In the genomic region with DNA sequence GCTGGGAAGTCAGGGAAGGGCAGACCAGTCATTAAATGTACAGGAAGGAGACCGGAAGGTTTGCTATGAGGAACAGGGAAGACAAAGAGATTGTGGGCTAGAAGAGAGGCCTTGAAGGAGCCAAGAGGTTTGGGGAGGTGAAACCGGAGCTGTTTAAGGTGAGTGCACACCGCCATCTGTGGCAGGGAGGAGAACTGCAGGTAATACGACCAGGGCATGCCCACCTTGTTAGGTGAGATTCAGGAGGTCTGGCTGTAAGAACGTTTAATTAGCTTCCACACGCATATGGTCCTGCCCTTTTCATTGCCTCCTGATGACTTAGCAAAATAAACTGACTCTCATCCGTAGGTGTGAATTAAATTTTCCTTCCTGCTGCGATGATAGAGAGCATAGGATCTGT, we compare ENCODE assay signal across 9 mouse cellular contexts.
A peak's percentile ranks its signal among the peaks of the same experiment; 100 is the strongest.
DNase-seq lines count a peak whose midpoint lies in the region; ATAC-seq and TF ChIP-seq lines count a peak whose summit lies in the region.
"Had no signal": no experiment of that assay in that cellular context is flagged by ENCODE, and none has a peak within 500 bp of the region (broad histone marks: within the 10 kb centered on the region; RNA-seq: fewer than 3 reads in every experiment).

No protein-coding gene starts in this region.

- H3K36me3 ChIP-seq in forebrain, embryonic 11.5 days (ENCODE audit: control insufficient read depth, insufficient read depth, low read length), result no peaks in the 10 kb centered on the region
- H3K36me3 ChIP-seq in forebrain, embryonic 16.5 days (ENCODE audit: control insufficient read depth, insufficient read depth), result no peaks in the 10 kb centered on the region

- H3K4me1 ChIP-seq in forebrain, embryonic 11.5 days (replicated peaks; ENCODE audit: control insufficient read depth, insufficient read depth, low read length), result no peaks in the 10 kb centered on the region
- no peaks in the 10 kb centered on the region for H3K4me1 ChIP-seq in forebrain, embryonic 16.5 days (replicated peaks; ENCODE audit: control insufficient read depth, insufficient read depth, low read length)
- H3K4me1 ChIP-seq in cortical plate, adult 2 months (ENCODE audit: control insufficient read depth, insufficient read depth, low read length), result no peaks in the 10 kb centered on the region; the same call in 1 of the 2 replicates

- peak; percentile 62 for DNase-seq in forebrain, embryonic 11.5 days (ENCODE audit: low spot score)
- peak; percentile 14 to 25 for DNase-seq in lung, adult 18-20 months
- no peak for DNase-seq in lung, postnatal 10 days
- peak; percentile 40 for DNase-seq in mesoderm, embryonic 11.5 days (ENCODE audit: low read depth, low spot score)
- no peak for DNase-seq in layer of hippocampus, adult 9-10 months (ENCODE audit: low spot score)
- DNase-seq in frontal cortex, postnatal 36 days (ENCODE audit: low spot score in 2 of 2), result no peak
- DNase-seq: layer of hippocampus, adult 9-11 months had no signal

- H3K9ac ChIP-seq in forebrain, embryonic 11.5 days (ENCODE audit: low read length), result no peak overlapping the region
- no peak overlapping the region for H3K9ac ChIP-seq in forebrain, embryonic 16.5 days (replicated peaks; ENCODE audit: low read depth, low read length)

- no peaks in the 10 kb centered on the region for H3K27me3 ChIP-seq in forebrain, embryonic 11.5 days (ENCODE audit: control insufficient read depth, insufficient read depth, low read length)
- H3K27me3 ChIP-seq in forebrain, embryonic 16.5 days (replicated peaks; ENCODE audit: control insufficient read depth, insufficient read depth, low read length), result no peaks in the 10 kb centered on the region

- TF ChIP-seq CTCF in cortical plate, adult 2 months (IDR thresholded peaks at IDR 0.05; ENCODE audit: extremely low read depth, insufficient read depth, low read length), result peak; percentile 49

- no peak overlapping the region for H3K4me2 ChIP-seq in forebrain, embryonic 11.5 days (ENCODE audit: low read depth, low read length, severe bottlenecking)
- no peak overlapping the region for H3K4me2 ChIP-seq in forebrain, embryonic 16.5 days (ENCODE audit: low read length)

- no peaks in the 10 kb centered on the region for H3K9me3 ChIP-seq in forebrain, embryonic 11.5 days (ENCODE audit: control insufficient read depth, low read length)
- H3K9me3 ChIP-seq in forebrain, embryonic 16.5 days (ENCODE audit: control insufficient read depth, low read length), result no peaks in the 10 kb centered on the region

- ATAC-seq in forebrain, embryonic 11.5 days (replicated peaks; ENCODE audit: low FRiP score), result no peak
- no peak for ATAC-seq in forebrain, embryonic 16.5 days

- H3K4me3 ChIP-seq in forebrain, embryonic 11.5 days (ENCODE audit: low read depth, low read length), result no peak overlapping the region
- no peak overlapping the region for H3K4me3 ChIP-seq in forebrain, embryonic 16.5 days (replicated peaks; ENCODE audit: low read length)
- H3K4me3 ChIP-seq in cortical plate, adult 2 months (ENCODE audit: insufficient read depth, low read length), result no peak overlapping the region

- no peak overlapping the region for H3K27ac ChIP-seq in forebrain, embryonic 11.5 days (ENCODE audit: low read depth, low read length)
- H3K27ac ChIP-seq in forebrain, embryonic 16.5 days (ENCODE audit: low read length), result no peak overlapping the region
- no peak overlapping the region for H3K27ac ChIP-seq in cortical plate, adult 2 months (ENCODE audit: insufficient read depth, low read length)

- TF ChIP-seq POLR2A in cortical plate, adult 2 months (IDR thresholded peaks at IDR 0.05; ENCODE audit: extremely low read depth, insufficient read depth, low read length), result no peak

- 26% methylated on average over 8 of the region's 8 CpGs for WGBS in forebrain, embryonic 11.5 days
- WGBS in forebrain, embryonic 16.5 days, result 29% methylated on average over 8 of the region's 8 CpGs

Comparison
In these comparisons a context has a peak if more than half of its experiments do, and no peak if none do; other contexts are left out.
1. DNase-seq: peak in forebrain, embryonic 11.5 days (single experiment), lung, adult 18-20 months (2 of 2) and mesoderm, embryonic 11.5 days (single experiment); none in lung, postnatal 10 days (single experiment), layer of hippocampus, adult 9-10 months (single experiment) and frontal cortex, postnatal 36 days (0 of 2).